Mouse (Mus musculus) left cerebral cortex, postnatal 4 days (tissue): ENCODE measurements around the gene Cul7. TPM values are rescaled to one million over a fixed set of nuclear protein-coding genes. Genes with fewer than 3 reads are reported as not detected.
A peak's percentile ranks its signal among the peaks of the same experiment; 100 is the strongest.

Experiments
- DNase-seq: peaks from one replicate; pipeline ENCODE4 v3.0.0-alpha.2; 2022
- intact Hi-C: fragments of 180-260 bp; cut with DNase I; formaldehyde crosslinking; loops from one replicate; pipeline ENCODE4 v1.15.1; 2025
- total RNA-seq, 2 experiments: library from RNA; stranded (reverse); gene quantifications; 2 replicates each; pipeline ENCODE4 v1.2.3; 2021

Gene Cul7
- total RNA-seq, 2 experiments from 2014 or later: 64.7 to 71.0 TPM

DNA sequence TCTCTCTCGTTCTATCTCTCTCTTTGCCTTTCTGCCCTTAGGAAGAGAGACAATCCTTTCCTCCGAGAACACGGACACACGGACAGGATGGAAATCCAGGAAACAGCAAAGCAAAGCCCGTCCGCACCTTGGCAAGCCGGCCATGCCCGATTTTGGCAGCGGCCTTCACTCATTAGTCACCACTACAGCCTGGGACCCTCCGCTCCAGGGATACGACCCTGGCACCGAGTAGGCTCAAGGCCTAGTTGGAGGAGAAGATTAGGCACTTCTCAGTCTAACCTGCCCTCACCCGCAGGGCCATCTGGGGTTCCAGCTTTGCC, 21.7 kb upstream of the Cul7 start:
- intact Hi-C loops: no loop called here
- DNase-seq: peak; percentile 48

DNA sequence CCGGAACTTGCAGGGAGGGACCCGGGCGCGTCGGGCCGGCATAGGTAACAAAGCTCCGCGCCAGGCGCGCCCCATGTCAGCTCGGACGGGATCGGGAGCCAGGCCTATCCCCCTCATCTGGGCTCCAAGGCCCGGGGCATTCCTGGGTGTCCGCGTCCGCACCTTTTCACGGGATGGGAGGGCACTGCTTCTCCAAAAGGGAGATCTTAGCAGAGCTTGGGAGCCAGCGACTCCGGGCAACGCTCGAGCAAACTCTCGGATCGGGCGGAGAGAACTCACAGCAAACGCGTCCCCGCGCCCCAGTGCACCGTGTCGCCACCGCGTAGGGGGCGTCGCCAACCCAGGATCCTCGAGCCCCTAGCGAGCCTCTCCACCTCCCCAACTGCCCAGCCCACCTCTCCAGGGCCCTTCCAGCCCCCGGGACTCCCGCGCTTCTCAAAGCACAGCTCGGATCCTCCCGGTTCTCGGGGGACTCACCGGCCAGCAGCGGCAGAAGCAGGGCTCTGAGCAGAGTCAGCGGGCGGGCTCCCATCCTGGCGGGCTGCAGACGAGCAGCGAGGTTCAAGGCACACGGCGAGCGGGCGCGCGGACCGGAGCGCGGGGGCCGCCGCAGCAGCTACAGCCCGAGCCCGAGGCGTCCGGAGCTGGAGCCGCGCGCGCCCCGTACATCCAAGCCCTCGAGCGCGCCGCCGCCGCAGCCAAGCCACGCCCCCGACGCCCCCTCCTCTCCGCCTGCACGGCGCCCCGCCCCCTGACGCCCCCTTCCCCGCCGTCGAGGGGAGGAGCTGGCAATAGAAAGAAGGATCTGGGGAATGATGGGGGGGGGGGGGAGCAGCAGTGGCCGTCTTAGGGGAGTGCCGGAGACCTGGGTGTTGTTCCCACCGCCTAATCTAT, 21.1 kb upstream of the Cul7 start, which contains the start of gene Ptk7:
Gene Ptk7, minus strand, starts transcription at position 714 of the 894 bp plus-strand sequence.
- intact Hi-C loops: no loop called here
- DNase-seq: peak; percentile 97

GRCm38 (mm10) chr17:46629685-46630441, 20.3 kb upstream of the Cul7 start:
- DNase-seq: peak; percentile 56
- intact Hi-C loops: no loop called here

DNA sequence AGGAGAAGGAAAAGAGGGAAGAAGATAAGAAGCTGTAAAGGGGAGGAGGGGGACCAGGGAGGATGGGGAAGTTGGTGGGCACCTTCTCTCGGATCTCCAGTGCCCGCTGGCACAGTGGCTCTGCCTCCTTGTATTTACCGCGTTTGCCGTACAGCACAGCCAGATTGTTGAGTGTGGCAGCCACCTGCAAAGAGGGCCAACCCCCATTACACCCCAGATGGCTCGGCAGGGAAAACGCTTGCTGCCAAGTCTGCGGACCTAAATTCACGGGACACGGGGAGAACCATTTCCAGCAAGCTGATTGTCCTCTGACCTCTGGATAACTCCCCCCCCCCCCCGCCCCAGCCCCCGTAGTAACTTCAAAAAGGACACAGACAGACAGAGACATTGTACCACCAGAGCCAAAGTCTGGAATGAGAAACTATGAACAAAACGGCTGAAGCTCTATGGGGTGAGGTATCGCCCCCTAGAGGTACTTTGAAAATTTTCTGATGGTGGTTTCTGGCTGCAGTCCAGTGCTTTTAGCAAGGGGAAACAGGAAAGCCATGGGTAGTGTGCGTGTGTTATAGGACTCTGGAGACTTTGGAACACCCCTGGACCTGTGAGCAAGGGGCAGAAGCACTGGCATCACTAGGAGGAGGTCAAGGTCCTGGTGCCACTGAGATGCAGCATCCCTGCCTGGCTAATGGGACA, 13.2 kb upstream of the Cul7 start:
- intact Hi-C loops: no loop called here
- peak; percentile 67 for DNase-seq

DNA sequence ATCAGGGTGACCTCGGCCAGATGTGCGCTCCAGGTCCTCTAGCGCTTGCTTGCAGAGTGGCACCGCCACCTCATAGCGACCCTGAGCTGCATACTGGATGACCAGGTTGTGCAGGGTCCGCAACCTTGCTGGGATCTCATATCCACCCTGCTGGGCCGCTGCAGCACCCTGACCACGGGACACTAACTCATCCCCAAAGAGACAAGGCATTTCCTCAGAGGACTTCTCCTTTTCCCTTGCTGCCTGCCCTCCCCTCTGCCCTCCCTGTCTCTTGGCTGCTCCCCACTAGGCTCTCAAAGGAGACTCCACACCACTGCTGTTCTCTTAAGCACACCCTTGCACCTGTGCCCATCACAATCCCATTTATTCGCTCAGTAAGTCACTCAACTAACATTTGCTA, 10.2 kb upstream of the Cul7 start:
- no peak for DNase-seq
- intact Hi-C loops: loop anchor here (10.0 kb wide), 1 partner anchor 85 kb away; the partner anchor contains the start of gene Srf

DNA sequence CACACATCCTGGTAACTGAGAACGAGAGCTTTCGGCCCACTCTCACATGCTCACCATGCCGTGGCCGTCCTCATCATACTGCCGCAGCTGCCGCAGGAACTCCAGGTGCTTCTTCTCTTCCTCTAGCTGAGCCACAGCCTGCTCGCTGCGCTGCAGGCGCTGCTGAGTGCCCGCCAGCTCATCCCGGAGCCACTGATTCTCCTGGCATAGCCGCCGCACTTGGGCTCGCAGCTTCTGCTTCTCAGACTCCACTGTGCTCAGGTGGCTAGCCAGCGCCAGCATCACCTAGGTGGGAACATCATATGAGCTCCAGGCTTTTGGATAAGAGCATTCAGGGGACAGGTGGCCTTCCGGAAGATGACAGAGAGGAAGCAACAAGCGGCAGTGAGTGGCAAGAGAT, 8.1 kb upstream of the Cul7 start:
- intact Hi-C loops: loop anchor here (10.0 kb wide), 1 partner anchor 87 kb away; the partner anchor contains the start of gene Srf
- DNase-seq: no peak

- intact Hi-C loops: loop anchor here (10.0 kb wide), 1 partner anchor 89 kb away; the partner anchor contains the start of gene Srf
Observed at GRCm38 (mm10) chr17:46644152-46644805, 5.9 kb upstream of the Cul7 start.

DNA sequence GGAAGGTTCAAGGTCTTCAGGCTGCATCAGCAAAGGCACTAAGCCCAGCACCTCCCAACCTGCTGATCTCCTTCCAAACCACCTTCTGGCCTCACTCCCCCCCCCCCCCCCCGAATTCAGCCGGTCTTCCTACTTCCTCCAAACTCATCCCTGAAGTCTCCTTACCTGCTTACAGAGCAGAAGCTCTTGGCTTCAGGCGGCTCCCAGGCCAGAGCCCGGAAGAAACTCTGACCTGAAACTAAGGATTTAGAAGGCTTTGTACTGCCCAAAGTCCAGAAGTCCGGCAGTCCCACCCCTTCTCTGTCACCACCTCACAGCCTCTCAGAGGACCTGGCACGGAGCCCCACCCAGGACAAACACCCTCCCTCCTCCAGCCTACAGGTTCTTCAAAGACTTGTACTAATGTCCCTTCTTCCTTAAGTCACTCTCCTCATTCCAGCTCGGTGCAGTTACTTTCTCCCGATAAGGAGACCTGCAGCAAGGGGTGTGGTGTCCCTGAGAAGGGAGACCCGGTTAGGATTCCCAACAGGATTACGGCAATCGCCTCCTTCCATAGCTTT, 5.1 kb upstream of the Cul7 start:
- intact Hi-C loops: loop anchor here (10.0 kb wide), 1 partner anchor 90 kb away; the partner anchor contains the start of gene Srf
- peak; percentile 45 for DNase-seq

More at GRCm38 (mm10) chr17:46644152-46644805, 5.9 kb upstream of the Cul7 start:
- DNase-seq: no peak

- peak; percentile 98 for DNase-seq
- intact Hi-C loops: loop anchor here (10.0 kb wide), 1 partner anchor 91 kb away; the partner anchor contains the start of gene Srf
Observed at GRCm38 (mm10) chr17:46645561-46646321, 4.4 kb upstream of the Cul7 start, which contains the start of the genes Klc4 and Mrpl2. Gene Klc4 (minus strand): TSS chr17:46646022. Gene Mrpl2 (plus strand): TSS chr17:46646229.

DNA sequence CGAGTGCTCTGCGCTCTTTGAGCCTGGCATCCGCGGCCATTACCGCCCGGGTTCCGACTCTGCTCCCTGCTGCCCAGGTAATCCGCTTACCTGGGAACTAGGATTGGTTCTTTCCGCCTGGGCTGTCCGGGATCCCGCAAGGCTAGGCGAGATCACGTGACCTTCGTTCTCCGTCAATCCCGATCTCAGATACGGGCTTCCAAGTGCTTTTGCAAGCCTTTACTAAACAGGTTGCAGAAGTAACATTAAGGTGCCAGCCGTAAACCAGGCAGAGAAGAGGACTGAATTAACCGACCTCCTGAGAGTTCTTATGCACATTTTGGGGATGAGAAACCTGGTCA, 3.8 kb upstream of the Cul7 start:
- no peak for DNase-seq
- intact Hi-C loops: loop anchor here (10.0 kb wide), 1 partner anchor 91 kb away; the partner anchor contains the start of gene Srf

- intact Hi-C loops: loop anchor here (10.0 kb wide), 1 partner anchor 92 kb away; the partner anchor contains the start of gene Srf
- DNase-seq: no peak
Observed at GRCm38 (mm10) chr17:46647279-46647678, 2.9 kb upstream of the Cul7 start.

DNA sequence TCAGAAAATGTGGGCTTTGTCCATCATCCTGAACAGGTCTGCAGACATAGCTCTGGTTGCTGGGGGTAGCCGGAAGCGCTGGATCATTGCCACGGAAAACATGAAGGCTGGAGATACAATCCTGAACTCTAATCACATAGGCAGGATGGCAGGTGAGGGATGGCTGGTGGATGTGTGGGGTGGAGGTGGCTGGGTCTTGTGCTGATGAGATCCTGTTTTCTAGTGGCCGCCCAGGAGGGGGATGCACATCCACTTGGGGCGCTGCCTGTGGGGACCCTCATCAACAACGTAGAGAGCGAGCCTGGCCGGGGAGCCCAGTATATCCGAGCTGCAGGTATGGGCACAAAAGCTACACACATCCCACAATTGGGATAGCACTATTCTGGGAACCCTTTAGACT, 1.7 kb upstream of the Cul7 start:
- intact Hi-C loops: loop anchor here (10.0 kb wide), 1 partner anchor 94 kb away; the partner anchor contains the start of gene Srf
- DNase-seq: no peak

GRCm38 (mm10) chr17:46649811-46650210, 326 bp upstream of the Cul7 start:
- intact Hi-C loops: loop anchor here (10.0 kb wide), 1 partner anchor 95 kb away; the partner anchor contains the start of gene Srf
- DNase-seq: no peak

GRCm38 (mm10) chr17:46651292-46651691, 1.2 kb downstream of the Cul7 start:
- intact Hi-C loops: no loop called here
- no peak for DNase-seq

- intact Hi-C loops: no loop called here
- DNase-seq: no peak
Observed at GRCm38 (mm10) chr17:46651755-46652547, 1.8 kb downstream of the Cul7 start.

GRCm38 (mm10) chr17:46656054-46656453, 5.9 kb downstream of the Cul7 start:
- intact Hi-C loops: no loop called here

DNA sequence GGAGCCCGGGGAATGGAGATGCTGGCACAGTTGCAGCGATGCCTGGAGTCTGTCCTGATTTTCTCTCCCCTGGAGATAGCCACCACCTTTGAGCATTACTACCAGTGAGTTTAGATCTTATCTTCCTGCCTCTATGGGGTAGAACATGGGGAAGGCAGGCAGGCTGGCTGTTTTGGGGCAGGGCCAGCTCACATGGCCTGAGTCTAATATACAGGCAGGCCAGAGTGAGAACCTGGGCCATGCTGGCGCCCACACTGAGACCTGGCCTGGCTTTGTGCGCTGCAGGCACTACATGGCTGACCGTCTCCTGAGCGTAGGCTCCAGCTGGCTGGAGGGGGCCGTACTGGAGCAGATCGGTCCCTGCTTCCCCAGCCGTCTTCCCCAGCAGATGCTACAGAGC, 11.2 kb downstream of the Cul7 start:
- DNase-seq: no peak

More at GRCm38 (mm10) chr17:46656054-46656453, 5.9 kb downstream of the Cul7 start:
- no peak for DNase-seq

DNA sequence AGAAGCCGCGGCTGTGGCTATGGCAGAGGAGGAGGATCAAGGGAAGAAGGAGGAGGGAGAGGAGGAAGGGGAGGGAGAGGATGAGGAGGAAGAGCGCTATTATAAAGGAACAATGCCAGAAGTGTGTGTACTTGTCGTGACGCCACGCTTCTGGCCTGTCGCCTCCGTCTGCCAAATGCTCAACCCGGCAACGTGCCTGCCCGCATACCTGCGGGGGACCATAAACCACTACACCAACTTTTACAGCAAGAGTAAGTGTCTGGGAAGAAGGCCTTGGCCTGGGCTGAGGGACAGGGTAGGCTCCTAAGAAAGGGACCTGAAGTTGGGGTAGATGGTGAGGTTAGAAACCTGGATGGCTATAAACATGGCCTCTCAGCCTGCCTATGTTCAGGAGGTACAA, 11.8 kb downstream of the Cul7 start:
- intact Hi-C loops: no loop called here
- DNase-seq: no peak

More for the DNA sequence above, 11.2 kb downstream of the Cul7 start:
- intact Hi-C loops: no loop called here
